Mouse (Mus musculus) kidney, adult 2 months (tissue): ENCODE data around the gene Slc4a2.

ENCODE experiments used
- CTCF ChIP-seq: fragments of 200-500 bp; conservative IDR thresholded peaks from 2 replicates; pipeline ENCODE4 v1.5.1; 2011; ENCODE audit warnings: low read depth, mild to moderate bottlenecking, control low read depth, low read length, moderate library complexity, mixed read lengths; ENCODE audit not compliant: insufficient read depth, insufficient read length
- POLR2A ChIP-seq: fragments of 200-500 bp; IDR thresholded peaks from one replicate; pipeline ENCODE4 v1.6.1; 2011; ENCODE audit warnings: low read depth, low read length, control low read depth

- TF ChIP-seq CTCF (no peak), POLR2A (no peak)
These were observed 49.4 kb downstream of the Slc4a2 start for GRCm38 (mm10) chr5:24472884-24473619.
